Mouse (Mus musculus): ENCODE results near the gene Rad1. TPM values are rescaled to one million over a fixed set of nuclear protein-coding genes. Genes with fewer than 3 reads are reported as not detected.

Gene Rad1
- polyA plus RNA-seq, 2 experiments, result 6.0 to 14.6 TPM

DNA sequence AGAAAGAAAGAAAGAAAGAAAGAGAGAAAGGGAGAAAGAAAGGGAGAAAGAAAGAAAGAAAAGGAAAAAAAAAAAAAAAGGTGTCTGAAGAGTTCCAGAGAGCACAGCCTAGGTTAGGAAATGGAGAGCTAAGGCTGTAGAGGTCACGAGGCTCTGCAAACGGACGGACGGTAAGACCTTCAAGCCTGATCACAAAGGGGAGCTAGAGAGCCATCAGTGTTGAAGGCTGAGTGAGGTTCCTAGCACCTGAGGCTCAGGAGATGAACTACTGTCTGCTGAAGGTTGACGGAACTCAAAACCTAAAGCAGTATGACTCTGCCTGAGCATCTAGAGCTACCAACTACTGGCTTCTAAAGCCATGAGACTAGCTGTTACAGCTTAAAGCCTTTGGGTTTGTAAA is 48.8 kb downstream of the Rad1 start:
- no peaks in the 10 kb centered on the region for H3K36me3 ChIP-seq (replicated peaks; ENCODE audit: control insufficient read depth, insufficient read depth, low read depth)
- no peak overlapping the region for H3K9ac ChIP-seq (replicated peaks)
- peaks cover 0 to 4% of the 10 kb centered on the region in 2 experiments; a peak in 2 of 4 replicates for H3K4me1 ChIP-seq (replicated peaks; ENCODE audit: control insufficient read depth in 2 of 2, insufficient read depth in 2 of 2, low read length in 1 of 2)
- no peak for TF ChIP-seq EP300 (IDR thresholded peaks at IDR 0.05; ENCODE audit: low read depth)
- no peak for TF ChIP-seq CTCF (IDR thresholded peaks at IDR 0.05; ENCODE audit: low read depth)
- H3K27me3 ChIP-seq (ENCODE audit: control insufficient read depth, insufficient read depth, low read length), result no peaks in the 10 kb centered on the region
- no peak overlapping the region for H3K4me2 ChIP-seq (ENCODE audit: low read depth)
- H3K9me3 ChIP-seq (ENCODE audit: control insufficient read depth, low read length), result no peaks in the 10 kb centered on the region
- no peak overlapping the region for H3K27ac ChIP-seq
- 67% methylated on average over 5 of the region's 5 CpGs for WGBS (ENCODE audit: insufficient replicate concordance)
- no peak overlapping the region for H3K4me3 ChIP-seq (ENCODE audit: insufficient read depth in 1 of 2, low read depth in 2 of 2, low read length in 2 of 2)
- no peak for DNase-seq (ENCODE audit: low read depth in 3 of 3, low spot score in 3 of 3)
- ATAC-seq (ENCODE audit: insufficient read depth), result no peak

GRCm38 (mm10) chr15:10535969-10536368 is 50.2 kb downstream of the Rad1 start:
- Histone ChIP-seq H3K9ac (replicated peaks) (no peak overlapping the region), H3K4me1 (replicated peaks; ENCODE audit: control insufficient read depth in 2 of 2, insufficient read depth in 2 of 2, low read length in 1 of 2) (peaks cover 0 to under 1% of the 10 kb centered on the region in 2 experiments; a peak in 2 of 4 replicates), H3K4me2 (ENCODE audit: low read depth) (no peak overlapping the region), H3K27ac (no peak overlapping the region), H3K4me3 (ENCODE audit: insufficient read depth in 1 of 2, low read depth in 2 of 2, low read length in 2 of 2) (no peak overlapping the region), H3K27me3 (ENCODE audit: control insufficient read depth, insufficient read depth, low read length) (no peaks in the 10 kb centered on the region), H3K9me3 (ENCODE audit: control insufficient read depth, low read length) (no peaks in the 10 kb centered on the region), H3K36me3 (replicated peaks; ENCODE audit: control insufficient read depth, insufficient read depth, low read depth) (no peaks in the 10 kb centered on the region)
- ATAC-seq (ENCODE audit: insufficient read depth) (no peak), DNase-seq (ENCODE audit: low read depth in 3 of 3, low spot score in 3 of 3) (no peak)
- TF ChIP-seq CTCF (IDR thresholded peaks at IDR 0.05; ENCODE audit: low read depth) (no peak), EP300 (IDR thresholded peaks at IDR 0.05; ENCODE audit: low read depth) (no peak)
- WGBS (ENCODE audit: insufficient replicate concordance), result 64% methylated on average over 7 of the region's 7 CpGs

DNA sequence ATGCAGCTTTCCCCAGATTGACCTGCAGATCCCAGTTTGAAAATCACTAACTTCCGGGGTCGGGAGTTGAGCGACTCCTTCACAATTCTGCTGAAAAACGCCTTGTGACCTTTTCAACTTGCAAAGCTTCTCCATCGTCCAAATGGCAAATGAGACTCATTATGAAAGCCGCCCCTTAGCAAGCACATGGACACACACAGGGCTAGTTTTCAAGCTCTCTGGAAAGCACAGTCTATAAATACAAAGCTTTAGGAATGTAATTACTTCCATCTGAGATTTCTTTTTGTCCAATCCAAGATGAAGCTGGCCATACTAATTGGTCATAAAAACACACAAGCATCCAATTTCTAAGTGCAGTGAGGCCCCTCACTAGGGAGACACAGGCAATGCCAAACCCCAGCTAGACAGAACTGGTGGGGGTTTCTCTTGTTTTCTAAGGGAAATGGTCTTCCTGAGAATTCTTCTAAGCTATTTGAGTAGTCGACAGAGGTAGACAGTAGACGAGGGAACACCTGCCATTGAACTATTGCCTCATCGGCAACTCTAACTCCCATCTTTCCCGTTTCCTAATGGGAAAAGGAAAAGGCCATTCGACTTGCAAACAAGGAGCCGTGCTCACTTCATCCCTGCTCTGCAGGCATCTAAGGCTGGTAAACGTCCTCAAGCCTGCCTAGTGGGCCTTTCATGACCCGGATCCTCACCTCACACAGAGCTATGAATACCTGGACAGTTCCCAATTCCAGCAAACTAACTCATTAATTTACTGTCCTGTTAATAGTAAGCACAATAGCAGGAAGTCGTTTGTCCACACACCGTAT is 54.7 kb downstream of the Rad1 start:
- ATAC-seq (ENCODE audit: insufficient read depth), result no peak
- Histone ChIP-seq H3K27ac (no peak overlapping the region), H3K4me2 (ENCODE audit: low read depth) (no peak overlapping the region), H3K4me1 (replicated peaks; ENCODE audit: control insufficient read depth in 2 of 2, insufficient read depth in 2 of 2, low read length in 1 of 2) (no peaks in the 10 kb centered on the region), H3K36me3 (replicated peaks; ENCODE audit: control insufficient read depth, insufficient read depth, low read depth) (no peaks in the 10 kb centered on the region), H3K4me3 (ENCODE audit: insufficient read depth in 1 of 2, low read depth in 2 of 2, low read length in 2 of 2) (no peak overlapping the region), H3K27me3 (ENCODE audit: control insufficient read depth, insufficient read depth, low read length) (no peaks in the 10 kb centered on the region), H3K9ac (replicated peaks) (no peak overlapping the region), H3K9me3 (ENCODE audit: control insufficient read depth, low read length) (no peaks in the 10 kb centered on the region)
- 60% methylated on average over 16 of the region's 16 CpGs for WGBS (ENCODE audit: insufficient replicate concordance)
- no peak for DNase-seq (ENCODE audit: low read depth in 3 of 3, low spot score in 3 of 3)
- TF ChIP-seq EP300 (IDR thresholded peaks at IDR 0.05; ENCODE audit: low read depth) (no peak), CTCF (IDR thresholded peaks at IDR 0.05; ENCODE audit: low read depth) (no peak)

Other genes with a start within 250 kb of the Rad1 start
- gene Gm21973, start 160.6 kb upstream of the Rad1 start, polyA plus RNA-seq (2012; rRNA removed), result not detected in 2 replicates
- gene Gm21973, start 160.6 kb upstream of the Rad1 start, polyA plus RNA-seq (2014; fragmentation: Nextera tagmentation; extraction: Ambion mirVana), result not detected in 2 replicates
- 8.0 and 11.2 TPM in 2 replicates for gene Agxt2, start 127.5 kb upstream of the Rad1 start, polyA plus RNA-seq (2012; rRNA removed)
- 7.5 and 9.4 TPM in 2 replicates for gene Agxt2, start 127.5 kb upstream of the Rad1 start, polyA plus RNA-seq (2014; fragmentation: Nextera tagmentation; extraction: Ambion mirVana)
- gene Dnajc21, start 15.5 kb upstream of the Rad1 start, polyA plus RNA-seq (2012; rRNA removed), result 2.7 and 5.4 TPM in 2 replicates
- gene Dnajc21, start 15.5 kb upstream of the Rad1 start, polyA plus RNA-seq (2014; fragmentation: Nextera tagmentation; extraction: Ambion mirVana), result 4.9 and 6.5 TPM in 2 replicates
- 6.2 and 14.9 TPM in 2 replicates for gene Brix1, start 71 bp upstream of the Rad1 start, polyA plus RNA-seq (2012; rRNA removed)
- gene Brix1, start 71 bp upstream of the Rad1 start, polyA plus RNA-seq (2014; fragmentation: Nextera tagmentation; extraction: Ambion mirVana), result 71.4 and 72.3 TPM in 2 replicates
- not detected in 2 replicates for gene Ttc23l, start 72.7 kb downstream of the Rad1 start, polyA plus RNA-seq (2012; rRNA removed)
- not detected in 2 replicates for gene Ttc23l, start 72.7 kb downstream of the Rad1 start, polyA plus RNA-seq (2014; fragmentation: Nextera tagmentation; extraction: Ambion mirVana)
- gene Rai14, start 228.6 kb downstream of the Rad1 start, polyA plus RNA-seq (2012; rRNA removed), result 2.0 and 2.9 TPM in 2 replicates
- 3.5 and 3.7 TPM in 2 replicates for gene Rai14, start 228.6 kb downstream of the Rad1 start, polyA plus RNA-seq (2014; fragmentation: Nextera tagmentation; extraction: Ambion mirVana)